Mouse (Mus musculus): Measurements from ENCODE around the gene Btnl9.

DNA sequence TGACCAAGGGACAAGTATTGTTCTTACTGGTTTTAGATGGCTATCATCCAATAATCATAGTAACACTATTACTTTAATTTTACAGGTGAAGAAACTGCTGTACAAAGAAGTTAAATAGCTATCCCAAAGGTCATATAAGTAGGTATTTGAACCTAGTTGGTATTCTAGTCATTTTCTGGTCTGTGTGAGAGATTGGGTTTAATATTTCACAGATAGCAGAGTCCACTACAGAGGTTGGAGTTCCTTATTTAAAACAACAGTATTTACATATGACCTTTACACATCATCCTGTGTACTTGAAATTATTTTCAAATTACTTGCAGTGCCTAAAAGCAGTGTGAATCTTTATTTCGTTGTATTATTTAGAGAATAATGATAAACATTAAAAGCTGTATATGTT is 26.5 kb upstream of the Btnl9 start:
- TF ChIP-seq CTCF (IDR thresholded peaks at IDR 0.05; ENCODE audit: control insufficient read depth, insufficient read depth, low read length) (no peak), POLR2A (IDR thresholded peaks at IDR 0.05; ENCODE audit: borderline replicate concordance, control insufficient read depth, low read depth, low read length) (no peak)

Measured in bone marrow, adult 2 months (tissue).